Mouse (Mus musculus) cerebellum, adult 11-12 months (tissue): ENCODE data around the gene Rsbn1l.
A peak's percentile ranks its signal among the peaks of the same experiment; 100 is the strongest.

Source experiments
- DNase-seq: peaks from one replicate; pipeline ENCODE4 v3.0.0; 2022

The Rsbn1l gene

DNA sequence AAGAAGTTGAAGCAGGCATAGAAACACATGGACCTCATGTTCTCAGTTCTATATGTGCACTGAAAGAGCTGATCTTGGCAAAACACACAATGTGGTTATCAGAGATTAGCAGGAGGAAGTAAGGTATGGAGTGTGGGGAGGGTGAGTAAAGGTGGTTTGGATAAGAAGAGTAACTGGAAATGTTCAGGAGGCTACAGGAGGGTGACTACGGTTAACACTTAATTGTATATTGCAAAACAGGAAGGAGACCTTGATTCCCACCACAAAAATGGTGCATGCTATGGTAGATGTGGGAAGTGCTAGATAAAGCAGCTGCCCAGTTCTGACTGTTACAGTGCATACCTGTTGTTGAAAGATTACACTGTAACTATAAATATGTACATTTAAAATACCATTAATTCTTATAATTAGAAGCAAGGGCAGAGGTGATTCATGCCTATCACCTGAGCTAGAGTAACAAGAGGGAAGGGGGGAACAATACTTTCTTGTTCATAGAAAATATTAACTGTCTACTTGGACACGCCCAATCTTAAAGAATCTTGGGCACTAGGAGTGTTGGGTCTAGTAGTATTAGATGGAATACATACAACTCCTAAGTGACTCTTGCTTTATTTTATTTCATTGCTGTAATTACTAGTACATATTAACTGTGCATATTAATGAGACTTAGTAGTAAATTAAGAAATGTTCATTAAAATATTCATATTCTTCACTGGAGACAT, 58.6 kb downstream of the Rsbn1l start:
- no peak for DNase-seq

DNA sequence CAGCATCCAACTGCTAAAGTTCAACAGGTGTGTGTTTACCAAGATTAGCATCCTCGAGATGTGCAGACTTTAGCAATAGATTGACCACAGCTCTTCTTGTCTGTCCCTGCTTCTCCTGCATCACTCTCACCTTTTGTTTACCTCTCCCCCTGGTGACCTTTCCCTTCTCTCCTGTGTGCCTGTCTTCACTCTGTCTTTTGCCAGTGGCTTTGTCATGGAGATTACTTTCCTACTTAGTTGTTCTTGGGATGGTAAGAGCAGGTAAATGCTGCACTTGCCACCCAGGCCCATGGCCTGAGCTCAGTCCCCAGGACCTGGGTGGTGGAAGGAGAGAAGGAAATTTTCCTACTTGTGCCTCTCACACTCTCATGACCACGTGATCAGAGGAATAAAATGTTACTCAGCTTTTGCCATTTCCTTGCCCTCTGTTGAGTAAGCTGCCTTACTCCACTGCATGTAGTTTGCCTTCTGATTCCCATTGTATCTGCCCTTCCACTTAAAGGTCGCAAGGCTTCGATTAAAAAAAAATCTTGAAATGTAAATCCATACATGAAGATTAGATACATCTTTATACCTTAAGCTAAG, 72.1 kb downstream of the Rsbn1l start:
- DNase-seq, result no peak

DNA sequence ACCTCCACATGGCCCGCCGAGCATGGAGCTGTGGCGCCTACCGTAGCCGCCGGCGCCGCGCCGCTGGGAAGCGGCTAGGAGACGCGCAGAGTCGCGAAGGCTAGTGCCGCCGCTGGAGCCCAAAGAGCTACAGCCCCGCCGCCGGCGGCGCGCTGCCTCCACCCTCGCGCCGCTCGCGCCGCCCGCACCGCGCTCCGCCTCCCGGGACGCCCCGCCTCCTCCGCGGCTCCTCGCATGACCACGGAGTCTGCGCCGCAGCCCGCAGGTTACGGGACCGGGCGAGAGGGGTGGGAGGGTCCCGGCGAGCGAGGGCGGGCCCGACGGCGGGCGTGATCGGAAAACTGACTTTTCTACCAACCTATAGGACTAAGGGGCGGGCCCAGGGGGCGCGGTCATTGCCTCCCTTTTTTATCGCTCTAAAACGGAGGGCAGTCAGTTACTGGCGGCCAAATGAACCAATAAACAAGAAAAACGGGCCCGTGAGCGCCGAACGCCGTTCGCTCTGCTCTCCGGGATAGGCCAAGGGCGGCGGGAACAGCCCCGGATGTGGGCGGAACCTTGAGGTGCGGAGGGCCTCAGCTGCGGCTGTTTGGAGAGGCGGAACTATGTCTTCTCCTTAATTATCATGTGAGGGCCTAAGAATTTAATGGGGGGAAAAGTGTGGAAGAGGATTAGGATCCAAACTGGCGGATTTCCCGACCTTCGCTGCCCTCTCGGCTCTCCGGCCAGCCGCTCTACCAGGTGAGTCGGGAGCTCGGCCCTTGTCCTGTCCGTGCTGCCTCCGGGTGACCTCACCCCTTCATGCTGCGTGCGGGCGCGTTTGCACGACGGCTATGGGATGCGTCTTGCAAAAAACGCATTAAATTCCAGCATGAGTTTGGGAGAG, 74.0 kb downstream of the Rsbn1l start, which contains the start of the genes Phtf2 and Tmem60:
Phtf2 (minus strand) TSS at position 210 of the 886 bp plus-strand sequence.
Tmem60 (plus strand) TSS at position 277 of the 886 bp plus-strand sequence.
- peak; percentile 99 for DNase-seq

DNA sequence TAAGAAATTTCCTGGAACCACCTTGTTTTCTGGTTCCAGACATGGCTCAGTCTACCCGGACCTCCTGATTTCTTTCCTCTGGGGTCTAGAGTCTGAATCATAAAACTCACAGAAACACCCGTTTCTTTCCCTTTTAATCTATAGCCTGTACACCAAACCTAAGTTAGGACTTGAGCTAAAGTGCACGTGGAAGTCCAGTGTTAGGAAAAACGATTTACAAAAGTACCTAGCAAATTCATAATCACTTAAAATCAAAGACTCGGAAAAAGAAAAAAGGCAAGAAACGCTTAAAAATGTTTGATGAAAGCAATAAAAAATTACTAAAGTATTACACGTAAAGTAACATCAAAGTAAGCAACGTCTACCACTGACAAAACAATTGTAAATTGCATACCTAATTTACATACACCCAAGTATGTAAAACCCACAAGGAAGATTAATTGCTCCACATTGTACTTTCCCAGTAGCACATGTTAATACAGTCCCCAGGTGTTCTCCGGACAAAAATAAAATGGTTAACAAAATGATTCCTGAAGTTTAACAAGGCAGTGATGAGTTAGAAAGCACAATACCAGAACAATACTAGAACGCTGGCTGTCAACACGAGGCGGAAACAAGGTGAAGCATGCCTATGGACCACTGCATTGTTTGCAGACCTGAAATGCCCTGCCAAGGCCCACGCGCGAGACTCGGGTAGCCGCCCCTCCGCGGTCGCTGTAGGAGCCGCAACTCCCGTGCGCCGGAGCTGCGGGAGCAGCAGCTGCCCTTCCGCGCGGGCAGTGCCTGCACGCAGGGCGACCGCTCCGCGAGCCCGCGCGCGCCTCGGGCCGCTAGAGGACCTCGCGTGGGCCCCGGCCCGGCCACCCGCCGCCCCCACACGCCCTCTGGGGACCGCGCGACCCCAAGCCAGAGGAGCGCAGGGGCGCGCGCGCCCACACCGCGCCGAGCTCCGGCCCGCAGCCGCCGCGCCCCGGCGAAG, 75.1 kb downstream of the Rsbn1l start:
- DNase-seq, result peak; percentile 77

DNA sequence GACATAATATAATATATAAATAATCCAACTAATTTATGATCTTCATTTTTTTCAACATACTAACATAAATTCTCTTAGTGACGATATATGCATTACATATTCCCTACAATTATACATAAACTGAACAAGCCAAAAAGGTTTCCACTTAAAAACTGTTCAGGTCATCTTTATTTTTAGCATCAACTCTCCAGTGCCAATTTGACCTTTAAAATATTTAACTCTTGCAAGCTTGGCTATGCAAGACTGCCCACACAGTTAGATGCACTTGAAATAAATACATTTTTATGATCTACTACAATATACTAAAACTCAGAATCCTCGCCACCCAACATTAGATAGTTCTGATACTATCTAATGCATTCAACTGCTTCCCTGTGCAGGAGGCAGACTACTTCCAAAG, 75.8 kb downstream of the Rsbn1l start:
- no peak for DNase-seq

DNA sequence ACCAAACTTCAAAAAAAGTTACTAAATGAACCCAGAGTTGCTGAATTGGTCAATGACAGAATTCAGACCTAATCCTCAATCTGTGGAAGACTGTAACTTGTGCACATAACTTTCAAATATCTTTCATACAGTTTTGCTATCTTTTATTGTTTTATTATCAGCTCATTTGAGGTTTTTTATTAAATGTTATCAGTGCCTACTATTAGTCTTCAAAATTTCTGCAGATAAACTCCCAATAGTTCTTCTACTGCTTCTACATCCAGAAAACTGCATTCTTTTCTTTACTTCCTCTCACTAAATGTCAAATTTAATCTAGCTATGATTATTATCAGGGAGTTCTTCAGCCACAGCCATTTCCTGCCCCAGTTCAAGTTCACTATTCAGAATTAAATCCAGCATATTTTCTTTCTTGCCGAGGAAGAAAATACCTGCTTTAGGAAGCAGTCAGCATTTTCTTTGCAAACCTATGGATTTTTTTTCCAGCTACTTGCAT, 79.2 kb downstream of the Rsbn1l start:
- DNase-seq, result no peak

DNA sequence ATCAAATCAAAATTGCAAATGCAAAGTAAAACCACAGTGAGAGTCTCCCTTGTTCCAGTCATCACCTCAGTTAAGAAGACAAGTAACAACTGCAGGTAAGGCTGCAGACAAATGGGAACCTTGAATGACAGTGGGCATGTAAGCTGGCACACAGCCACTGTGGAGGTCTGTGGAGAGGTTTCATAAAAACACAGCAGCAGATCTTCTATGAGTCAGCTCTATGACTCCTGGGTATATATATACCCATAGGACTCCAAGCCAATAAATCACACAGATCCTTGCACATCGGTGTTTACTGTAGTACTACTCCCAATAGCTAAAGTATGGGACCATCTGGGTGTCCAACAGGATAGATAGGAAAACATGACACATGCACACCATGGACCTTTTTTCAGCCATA, 83.1 kb downstream of the Rsbn1l start:
- DNase-seq, result no peak

DNA sequence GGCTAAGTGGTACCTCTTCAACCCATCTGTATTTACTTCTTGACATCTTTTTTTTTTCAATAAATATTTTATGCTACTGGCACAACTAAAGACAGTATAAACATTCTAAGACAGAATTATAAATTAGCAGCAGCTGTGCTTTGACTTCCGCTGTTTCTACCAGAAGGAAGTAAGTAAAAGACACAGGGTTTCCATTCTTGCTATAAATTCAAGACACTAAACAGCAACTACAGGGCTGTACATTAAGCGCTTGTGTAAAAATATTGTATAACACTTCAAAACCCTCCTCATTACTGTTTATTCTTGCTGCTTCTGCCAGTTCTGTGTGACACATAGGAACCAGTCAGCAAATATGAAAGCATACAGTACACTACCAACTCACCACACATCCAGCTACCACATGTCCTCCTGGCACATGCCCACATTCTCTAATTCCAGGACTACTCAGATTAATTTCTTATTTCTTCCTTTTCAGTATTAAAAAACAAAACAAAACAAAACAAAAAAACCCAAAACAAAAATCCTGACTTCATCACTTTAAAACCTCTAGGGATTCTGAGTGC, 90.9 kb downstream of the Rsbn1l start:
- no peak for DNase-seq

DNA sequence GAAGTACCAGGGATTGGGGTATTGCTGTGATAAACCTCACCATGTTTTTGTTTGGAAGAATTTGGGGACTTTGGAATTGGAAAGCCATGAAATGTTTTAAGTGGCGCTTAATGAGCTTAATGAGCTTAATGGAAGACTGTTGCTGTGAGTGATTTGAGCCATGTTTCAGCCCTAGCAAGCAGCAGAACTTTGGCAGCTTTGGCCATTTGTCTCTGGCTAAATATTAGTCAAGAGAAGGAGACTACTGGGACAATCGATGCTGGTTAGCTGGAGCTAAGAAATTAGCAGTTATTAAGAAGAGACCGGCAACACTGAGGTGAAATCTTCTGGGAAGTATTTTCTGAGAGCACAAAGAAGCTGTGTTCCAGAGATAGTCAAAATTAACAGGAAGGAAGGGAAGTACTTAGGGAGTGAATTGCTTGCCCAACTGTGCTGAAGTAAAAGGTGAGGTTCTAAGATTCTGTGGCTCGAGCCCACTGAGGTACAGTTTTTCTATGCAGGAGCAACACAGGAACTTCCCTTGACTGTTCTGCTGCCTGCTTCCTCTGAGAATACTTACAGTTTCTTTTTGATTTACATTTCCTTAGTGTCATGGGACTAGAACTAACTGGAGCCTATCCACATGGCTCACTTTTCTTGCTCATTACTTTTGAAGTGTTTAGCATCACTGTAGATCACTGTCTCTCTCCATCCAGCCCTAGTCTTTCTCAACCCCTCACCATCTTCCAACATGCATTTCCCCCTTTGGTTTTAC, 91.8 kb downstream of the Rsbn1l start:
- no peak for DNase-seq

DNA sequence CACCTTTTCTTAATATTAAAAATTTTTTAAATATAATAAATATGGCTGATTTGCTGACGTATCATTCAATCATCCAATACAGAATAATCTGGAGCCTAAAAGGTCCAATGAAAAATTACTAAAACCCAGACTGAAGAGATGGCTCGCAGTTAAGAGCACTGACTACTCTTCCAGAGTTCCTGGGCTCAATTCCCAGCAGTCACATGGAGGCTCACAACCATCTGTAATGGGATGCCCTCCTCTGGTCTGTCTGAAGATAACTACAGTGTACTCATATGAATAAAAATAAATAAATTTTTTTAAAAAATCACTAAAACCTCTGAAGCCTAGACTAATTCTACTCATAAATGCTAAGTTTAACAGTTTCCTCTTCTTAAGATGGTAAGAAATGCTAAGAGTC, 94.3 kb downstream of the Rsbn1l start:
- DNase-seq, result no peak

DNA sequence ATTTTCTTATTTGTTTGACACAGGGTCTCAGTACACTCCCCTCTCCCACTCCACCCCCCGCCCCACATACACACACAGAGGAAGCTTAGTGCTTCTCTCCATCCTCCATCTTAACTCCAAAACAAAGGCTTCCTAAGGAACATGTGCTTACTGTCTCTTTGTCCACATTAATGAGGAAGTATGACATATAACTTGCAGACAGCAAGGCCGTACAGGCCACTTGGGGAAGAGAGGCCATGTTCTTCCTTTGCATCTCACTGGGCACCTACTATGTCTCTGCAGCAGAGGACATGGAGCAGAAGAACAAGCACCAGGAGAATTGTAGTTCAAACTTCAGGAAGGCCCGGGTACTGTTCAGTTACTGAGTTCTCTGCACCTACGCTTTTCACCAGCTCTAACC, 95.6 kb downstream of the Rsbn1l start:
- no peak for DNase-seq

DNA sequence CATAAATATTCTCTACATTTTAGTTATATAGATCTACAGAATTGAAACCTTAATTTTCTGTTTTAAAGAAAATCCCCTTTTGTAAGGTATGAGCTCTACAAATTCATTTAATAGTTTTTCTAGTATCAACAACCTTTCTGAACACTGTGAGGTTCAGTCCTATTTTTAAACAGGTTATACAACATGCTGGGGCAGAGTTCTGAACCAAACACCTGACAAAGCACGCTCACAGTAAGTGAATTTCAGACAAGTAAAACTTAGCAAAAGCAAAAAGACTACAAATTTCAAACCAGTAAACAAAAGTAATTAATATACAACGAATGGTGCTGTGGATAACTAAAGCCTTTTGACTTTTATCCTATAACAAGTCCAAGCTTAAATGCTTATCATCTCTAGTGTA, 97.8 kb downstream of the Rsbn1l start:
- no peak for DNase-seq

DNA sequence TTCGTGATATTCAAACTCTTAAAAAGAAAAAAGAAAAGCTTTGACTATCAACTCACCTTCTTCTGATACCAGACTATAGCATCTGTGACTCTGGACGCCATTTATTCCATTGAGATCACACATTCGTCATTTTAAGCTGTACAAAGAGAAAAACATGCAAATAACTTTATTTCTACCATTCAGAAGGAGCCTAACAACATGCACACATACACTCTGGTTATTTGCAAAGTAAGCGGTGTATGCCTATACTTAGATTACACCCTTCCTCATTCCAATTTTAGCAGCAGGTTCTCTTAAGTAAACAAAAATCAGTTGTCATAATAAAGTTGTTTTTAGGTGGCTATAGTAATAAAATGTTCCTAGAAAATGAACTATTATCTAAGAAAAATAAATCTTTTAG, 101.1 kb downstream of the Rsbn1l start:
- DNase-seq, result no peak

DNA sequence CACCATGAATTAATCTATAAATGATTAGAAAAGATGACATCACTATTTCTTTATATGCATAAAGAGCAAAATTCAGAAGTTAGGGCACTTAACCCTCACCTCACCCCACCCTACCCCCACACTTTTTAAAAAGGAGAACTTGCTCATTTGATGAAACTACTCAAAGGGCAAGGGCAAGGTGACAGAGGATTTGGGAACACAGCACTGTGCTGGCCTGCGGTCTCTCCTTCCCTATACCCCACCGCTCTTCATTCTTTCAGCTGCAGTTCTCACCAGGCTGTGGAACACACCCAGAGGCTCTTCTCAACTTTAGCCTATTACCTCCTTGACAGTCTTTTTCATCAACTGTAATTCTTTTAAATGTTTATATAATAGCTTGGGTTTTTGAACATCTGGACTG, 109.2 kb downstream of the Rsbn1l start:
- DNase-seq, result no peak

DNA sequence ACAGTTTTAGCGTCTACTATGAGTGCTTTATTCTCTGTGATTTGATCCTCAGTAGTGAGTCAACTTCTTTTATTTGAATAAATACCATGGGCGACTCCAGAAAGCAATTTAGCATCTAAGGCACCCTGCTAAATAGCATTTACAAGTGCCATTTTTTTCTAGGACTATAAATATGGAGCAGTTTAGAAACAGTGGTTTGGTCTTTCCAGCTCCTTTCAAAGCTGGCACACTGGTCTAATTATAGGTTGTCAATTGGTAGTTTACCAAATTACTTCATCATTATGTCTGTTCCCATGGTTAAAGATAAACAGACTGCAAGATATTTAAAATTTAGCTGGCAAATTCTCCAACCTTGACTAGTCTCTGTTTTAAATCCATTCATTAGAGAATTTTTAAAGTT, 112.4 kb downstream of the Rsbn1l start:
- no peak for DNase-seq

DNA sequence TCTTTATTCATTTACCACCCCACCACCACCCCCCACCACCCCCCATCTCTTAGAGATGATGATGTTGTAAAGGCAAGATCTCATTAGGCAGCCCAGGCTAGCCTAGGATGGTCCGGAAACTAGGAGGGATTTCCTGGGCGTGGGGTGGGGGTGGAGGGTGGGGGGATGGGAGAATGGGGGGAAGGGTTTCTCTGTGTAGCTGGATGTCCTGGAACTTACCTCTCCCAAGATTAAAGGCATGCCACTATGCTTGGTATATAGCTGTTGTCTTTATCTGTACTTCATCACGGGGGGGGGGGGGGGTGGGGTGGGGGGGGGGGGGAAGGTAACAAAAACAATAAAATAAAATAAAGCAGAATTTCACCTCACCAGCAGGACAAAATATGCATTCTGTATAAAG, 112.8 kb downstream of the Rsbn1l start:
- DNase-seq, result no peak
